Mouse (Mus musculus): ENCODE measurements around the gene Angptl4. TPM values are rescaled to one million over a fixed set of nuclear protein-coding genes. Genes with fewer than 3 reads are reported as not detected.

The Angptl4 gene
- total RNA-seq, 2 experiments from 2014 or later = 3.3 to 5.9 TPM

DNA sequence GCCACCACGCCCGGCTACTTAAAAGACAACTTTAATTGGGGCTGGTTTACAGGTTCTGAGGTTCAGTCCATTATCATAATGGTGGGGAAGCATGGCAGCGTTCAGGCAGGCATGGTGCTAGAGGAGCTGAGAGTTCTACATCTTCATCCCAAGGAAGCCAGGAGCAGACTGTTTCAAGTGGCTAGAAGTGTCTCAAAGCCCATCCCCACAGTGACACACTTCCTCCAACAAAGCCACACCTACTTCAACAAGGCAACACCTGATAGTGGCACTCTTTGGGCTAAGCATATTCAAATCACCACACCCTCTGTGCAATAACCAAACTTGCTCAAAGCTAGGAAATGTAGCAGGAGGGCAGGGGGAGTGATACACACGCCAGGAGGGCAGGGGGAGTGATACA, 22.6 kb upstream of the Angptl4 start:
- no peak for DNase-seq

- DNase-seq = no peak
Observed at GRCm38 (mm10) chr17:33802221-33802620, 20.6 kb upstream of the Angptl4 start.

DNA sequence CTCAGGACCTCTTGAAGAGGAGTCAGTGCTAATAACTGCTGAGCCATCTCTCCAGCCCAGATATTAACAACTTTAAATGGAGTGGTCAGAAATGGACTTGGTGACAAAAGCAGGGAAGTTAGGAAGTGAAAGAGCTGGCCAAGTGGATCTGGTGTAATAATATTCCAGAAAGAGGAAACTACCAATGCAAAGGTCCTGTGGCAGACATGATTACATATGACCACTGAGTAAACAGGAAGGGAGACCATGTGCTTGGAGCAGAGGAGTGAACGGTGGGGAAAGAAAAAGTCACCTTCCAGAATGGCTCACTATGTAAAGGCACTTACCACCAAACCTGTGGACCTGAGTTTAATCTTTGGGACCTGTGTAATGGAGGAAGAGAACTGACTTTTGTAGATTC, 17.6 kb upstream of the Angptl4 start:
- no peak for DNase-seq

- DNase-seq = no peak
Observed at GRCm38 (mm10) chr17:33798306-33798705, 16.7 kb upstream of the Angptl4 start.

DNA sequence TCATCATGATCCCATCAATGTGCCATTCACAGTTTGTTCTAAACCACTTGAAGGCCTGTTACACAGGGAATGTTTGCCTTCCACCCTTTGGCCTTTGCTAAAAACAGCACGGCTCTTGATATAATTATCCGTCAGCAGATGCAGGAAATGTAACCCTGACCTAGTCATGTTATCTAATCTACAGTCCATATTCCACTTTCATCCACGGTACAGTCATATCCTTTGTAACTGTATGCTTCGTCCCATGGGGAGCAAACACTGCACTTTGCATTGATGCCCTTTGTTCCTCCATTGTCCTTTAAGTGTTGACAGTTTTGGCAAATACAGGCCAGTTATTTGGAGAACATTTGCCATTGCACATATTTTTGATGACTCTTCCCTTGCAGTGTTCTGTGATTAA, 7.1 kb upstream of the Angptl4 start:
- DNase-seq = no peak

DNA sequence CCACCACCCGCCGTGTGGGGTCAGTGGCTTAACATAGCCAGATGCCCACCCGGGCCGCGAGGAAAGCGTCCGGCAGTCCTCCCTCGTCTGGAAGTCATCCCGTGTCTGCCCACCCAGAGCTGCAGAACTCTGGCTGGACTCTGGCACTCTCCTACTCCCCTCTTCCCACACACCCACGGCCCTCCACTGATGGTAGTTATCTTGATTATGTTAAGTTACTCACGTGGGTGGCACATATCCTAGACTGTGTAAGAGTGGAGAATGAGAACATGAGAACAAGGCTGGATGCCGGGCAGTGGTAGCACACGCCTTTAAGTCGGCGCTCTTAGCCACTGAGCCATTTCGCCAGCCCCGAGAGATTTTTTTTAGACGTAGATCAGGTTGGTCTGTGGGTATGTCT, 4.7 kb upstream of the Angptl4 start:
- DNase-seq = no peak

- no peak for DNase-seq
Observed at GRCm38 (mm10) chr17:33784939-33785338, 3.3 kb upstream of the Angptl4 start.

- DNase-seq = no peak
Observed at GRCm38 (mm10) chr17:33783408-33783807, 1.8 kb upstream of the Angptl4 start.

- DNase-seq = no peak
Observed at GRCm38 (mm10) chr17:33782067-33782466, 437 bp upstream of the Angptl4 start.

- DNase-seq = no peak
Observed at GRCm38 (mm10) chr17:33780431-33780830, 1.2 kb downstream of the Angptl4 start.

DNA sequence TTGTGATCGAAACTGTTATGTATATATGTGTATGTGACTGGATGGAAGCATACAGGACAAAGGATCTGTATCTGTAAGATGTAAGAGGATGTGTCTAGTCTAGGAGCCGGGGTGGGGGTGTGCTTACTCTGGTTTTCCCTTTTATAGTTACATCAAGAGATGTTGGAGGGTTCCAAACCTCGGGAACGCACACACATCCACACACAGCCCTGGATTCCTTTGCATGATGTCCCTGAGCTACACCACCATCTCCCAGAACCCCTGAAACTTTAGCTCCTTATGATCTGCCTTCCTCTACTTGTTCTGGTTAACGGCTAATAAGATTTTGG, 1.7 kb downstream of the Angptl4 start:
- DNase-seq = no peak

- DNase-seq = peak; percentile 85 to 87
Observed at GRCm38 (mm10) chr17:33779271-33779966, 2.2 kb downstream of the Angptl4 start.

GRCm38 (mm10) chr17:33775287-33775686, 6.3 kb downstream of the Angptl4 start:
- DNase-seq = no peak

DNA sequence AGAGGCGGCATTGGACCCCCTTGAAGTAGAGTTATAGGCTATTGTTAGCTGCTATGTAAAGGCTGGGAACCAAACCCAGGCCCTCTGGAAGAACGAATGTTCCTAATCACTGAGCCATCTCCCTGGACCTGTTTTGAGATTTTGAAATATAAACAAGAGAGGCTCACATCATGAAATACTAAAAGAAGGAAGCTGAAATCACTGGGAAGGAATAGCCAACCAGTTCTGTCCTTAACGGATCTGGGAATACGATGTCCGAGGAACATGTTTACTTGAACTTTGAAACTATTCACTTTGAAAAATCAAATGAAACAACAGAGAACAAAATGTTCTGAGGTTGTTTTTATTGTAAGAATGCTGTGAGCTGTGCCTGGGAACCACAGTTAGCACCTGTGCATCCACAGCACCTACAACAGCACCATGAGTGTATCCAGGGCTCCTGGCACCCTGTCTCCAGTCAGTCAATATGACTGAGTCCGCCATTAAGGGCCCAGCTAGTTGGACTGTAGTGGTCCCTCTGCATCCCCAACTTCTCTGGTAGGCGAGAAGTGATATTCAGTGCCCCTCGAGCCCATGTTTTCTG, 7.0 kb downstream of the Angptl4 start:
- no peak for DNase-seq

GRCm38 (mm10) chr17:33773871-33774572, 7.6 kb downstream of the Angptl4 start:
- no peak for DNase-seq

DNA sequence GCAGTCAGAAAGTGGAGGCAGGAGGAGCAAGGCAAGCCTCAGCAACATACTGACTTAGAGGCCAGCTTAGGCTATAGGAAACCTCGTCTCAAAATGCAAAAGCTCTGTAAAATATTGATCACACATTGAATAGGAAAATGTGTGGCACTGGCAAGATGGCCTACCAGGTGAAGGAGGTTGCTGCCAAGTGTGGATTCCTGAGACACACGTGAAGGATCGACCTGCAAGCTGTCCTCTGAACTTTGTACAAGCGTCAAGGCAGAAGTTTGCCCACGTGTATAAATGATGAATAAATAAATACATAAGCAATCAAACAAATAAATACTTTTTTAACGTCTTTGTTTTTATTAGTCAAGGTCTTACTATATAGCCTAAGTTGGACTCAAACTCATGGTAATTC, 8.2 kb downstream of the Angptl4 start:
- no peak for DNase-seq

DNA sequence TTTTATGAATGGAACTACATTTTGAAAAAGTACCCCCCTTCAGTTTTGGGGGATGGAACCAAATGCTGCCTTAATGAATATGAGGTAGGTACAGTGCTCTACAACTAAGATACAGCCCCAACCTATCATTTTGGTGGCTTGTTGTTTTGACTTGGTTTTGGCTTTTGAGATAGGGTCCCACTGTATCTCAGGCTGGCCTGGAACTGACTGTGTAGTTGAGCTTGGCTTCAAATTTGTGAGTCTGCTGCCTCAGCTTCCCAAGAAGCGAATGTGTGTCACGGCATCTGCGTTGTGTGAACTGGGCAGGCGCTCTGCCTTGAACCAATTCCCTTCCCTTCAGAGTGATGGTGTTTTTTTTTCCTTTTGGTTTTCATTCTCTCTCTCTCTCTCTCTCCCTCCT, 10.0 kb downstream of the Angptl4 start:
- no peak for DNase-seq

DNA sequence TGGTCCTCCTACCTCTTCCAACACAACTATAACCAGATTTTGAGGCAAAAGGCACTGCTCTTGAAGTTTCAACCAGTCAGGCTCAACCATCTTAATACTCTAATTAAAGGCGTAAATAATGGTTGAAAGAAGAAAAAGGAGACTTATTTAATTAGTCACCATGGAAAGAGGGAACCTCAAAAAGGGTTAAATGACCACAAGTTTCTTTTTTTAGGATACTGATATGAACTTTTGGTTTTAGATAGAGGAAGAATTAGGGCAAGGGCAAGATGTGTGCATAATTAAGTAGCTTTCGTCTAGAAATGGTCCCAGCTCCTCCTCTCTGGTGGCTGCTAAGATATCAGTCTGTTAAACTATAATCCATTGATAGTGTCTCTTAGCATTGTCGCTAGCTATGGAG, 15.2 kb downstream of the Angptl4 start:
- DNase-seq = no peak

- peak; percentile 100 for DNase-seq
Observed at GRCm38 (mm10) chr17:33760255-33761165, 21.1 kb downstream of the Angptl4 start, which contains the start of gene Rab11b. TSS of gene Rab11b (minus strand) at chr17:33760530.

DNA sequence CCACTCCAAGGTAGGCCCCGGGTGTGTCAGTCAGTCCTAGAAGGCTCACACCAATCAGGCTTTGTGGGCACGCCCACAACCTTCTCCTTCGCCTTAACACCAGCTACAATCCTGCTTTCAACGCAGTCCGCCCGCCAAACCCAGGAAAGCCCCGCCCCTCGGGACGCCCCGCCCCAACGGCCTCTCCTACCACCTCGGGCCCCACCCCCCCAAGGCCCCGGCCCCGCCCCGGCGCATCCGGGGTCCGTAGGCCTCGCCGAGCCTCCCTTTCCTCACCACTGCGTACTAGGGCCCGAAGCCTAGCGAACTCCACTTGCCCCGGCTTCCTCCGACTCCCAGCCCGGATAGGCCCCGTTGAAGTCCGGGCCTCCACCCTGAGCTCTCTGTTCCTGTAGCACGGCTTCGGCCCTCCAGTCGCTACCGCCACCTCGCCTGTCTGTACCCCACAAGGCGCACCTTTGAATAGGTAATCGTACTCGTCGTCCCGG, 21.8 kb downstream of the Angptl4 start:
- DNase-seq = peak; percentile 83 to 89

- no peak for DNase-seq
Observed at GRCm38 (mm10) chr17:33757231-33757630, 24.4 kb downstream of the Angptl4 start.

GRCm38 (mm10) chr17:33756108-33756790, 25.4 kb downstream of the Angptl4 start:
- no peak for DNase-seq
